Mouse (Mus musculus): Measurements from ENCODE around the gene Ankrd39.

Gene Ankrd39

DNA sequence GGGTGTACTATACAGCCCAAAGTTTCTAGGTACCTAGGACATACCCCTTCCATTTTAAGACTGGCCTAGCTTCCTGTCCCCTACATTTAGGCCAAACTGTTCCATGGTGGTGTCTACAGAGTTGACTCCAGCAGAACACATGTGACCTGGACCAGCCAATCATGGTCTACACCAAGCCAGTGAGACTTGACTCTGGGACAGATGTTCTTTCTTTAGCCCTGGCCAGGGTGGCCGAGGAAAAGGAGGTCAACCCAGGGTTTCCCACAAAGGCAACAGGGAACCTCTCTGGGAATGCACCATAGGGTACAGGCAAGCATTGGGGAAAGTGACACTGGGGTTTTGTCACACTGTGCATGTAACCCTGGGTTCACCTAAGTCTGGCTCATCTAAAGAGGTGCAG lies 25.5 kb upstream of the Ankrd39 start:
- DNase-seq (ENCODE audit: low read depth, low spot score), result no peak

GRCm38 (mm10) chr1:36572140-36572700 lies 25.0 kb upstream of the Ankrd39 start:
- DNase-seq (ENCODE audit: low read depth, low spot score), result no peak

DNA sequence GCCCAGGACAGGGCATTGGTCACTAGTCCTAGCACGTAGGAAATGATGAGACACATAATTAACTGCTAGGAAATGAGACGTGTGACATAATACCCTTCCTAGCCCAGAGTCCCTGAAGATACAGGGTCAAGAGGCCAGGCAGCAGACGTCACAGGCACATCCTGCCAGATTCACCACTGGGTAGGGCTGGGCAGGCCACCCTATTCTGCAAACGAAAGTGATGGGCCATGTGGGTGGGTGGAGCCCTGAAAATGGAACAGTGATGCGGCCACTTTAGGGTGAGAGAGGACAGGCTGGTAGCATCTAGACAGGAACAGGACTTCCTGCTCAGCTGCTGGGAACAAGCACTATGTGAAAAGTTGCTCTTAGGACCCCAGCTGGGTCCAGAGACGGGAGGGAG lies 24.4 kb upstream of the Ankrd39 start:
- DNase-seq (ENCODE audit: low read depth, low spot score), result no peak

GRCm38 (mm10) chr1:36570320-36570719 lies 23.1 kb upstream of the Ankrd39 start:
- no peak for DNase-seq (ENCODE audit: low read depth, low spot score)

DNA sequence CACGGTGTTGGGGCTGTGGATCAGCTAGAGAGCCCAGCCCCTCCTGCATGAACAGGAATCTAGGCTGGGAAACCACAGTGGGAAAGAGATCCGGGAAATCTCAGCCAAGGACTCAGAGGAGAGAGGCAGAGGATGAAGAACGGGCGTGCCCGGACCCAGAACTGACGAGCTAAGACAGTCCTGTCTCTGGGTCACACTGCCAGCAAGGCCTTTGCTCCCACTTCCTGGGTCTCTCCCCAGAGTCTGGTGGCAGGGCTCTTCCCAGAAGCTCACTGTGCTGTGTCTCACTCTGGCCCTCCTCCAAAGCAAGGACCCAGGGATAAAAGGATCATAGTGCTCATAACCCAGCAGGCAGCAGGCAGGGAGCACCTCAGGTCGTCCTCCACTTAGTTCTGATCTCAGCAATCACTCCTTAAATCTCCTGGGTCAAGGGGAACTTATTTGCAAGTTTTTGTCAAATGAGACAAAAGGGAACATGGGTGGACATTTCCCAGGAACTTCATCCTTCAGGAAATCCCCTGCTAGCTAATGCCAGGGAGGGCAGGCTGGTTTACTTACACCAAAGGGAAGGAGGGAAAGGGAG lies 22.5 kb upstream of the Ankrd39 start:
- no peak for DNase-seq (ENCODE audit: low read depth, low spot score)

DNA sequence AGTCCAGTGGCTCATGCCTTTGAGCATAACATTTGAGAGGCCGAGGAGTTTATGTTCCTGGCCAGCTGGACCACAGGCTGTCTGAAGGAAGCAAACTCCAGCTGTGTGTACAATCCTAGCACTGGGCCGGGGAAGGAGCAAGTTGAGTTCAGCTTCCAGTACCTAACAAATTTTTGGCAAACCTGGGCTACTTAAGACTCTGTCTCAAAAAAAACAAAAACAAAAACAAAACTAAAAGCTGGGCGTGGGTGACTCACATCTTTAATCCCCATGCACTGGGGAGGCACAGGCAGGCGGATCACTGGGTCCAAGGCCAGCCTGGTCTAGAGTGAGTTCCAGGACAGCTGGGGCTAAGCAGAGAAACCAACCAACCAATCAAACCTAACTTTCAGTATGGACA lies 21.5 kb upstream of the Ankrd39 start:
- DNase-seq (ENCODE audit: low read depth, low spot score), result no peak

- no peak for DNase-seq (ENCODE audit: low read depth, low spot score)
Observed at GRCm38 (mm10) chr1:36567818-36568603, 20.8 kb upstream of the Ankrd39 start.

DNA sequence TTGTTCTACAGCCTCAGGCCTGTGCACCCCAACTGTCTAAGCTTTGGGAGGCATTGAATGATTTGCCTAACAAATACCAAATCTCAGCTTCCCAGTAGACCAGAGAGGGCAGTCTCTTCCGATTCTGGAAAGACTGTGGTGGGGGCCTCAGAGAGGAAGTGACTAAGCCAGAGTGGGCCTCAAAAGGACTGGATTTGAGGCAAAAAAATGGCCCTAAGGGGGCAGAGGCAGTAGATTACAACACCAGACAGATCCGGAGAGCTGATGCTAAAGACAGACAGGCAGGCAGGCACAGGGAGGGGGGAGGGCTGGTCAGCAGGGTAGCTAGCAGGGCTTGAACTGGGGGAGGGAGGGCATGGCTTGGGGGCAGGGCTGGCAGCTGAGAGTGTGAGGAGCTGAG lies 19.2 kb upstream of the Ankrd39 start:
- no peak for DNase-seq (ENCODE audit: low read depth, low spot score)

GRCm38 (mm10) chr1:36564101-36564500 lies 16.9 kb upstream of the Ankrd39 start:
- DNase-seq (ENCODE audit: low read depth, low spot score), result no peak

DNA sequence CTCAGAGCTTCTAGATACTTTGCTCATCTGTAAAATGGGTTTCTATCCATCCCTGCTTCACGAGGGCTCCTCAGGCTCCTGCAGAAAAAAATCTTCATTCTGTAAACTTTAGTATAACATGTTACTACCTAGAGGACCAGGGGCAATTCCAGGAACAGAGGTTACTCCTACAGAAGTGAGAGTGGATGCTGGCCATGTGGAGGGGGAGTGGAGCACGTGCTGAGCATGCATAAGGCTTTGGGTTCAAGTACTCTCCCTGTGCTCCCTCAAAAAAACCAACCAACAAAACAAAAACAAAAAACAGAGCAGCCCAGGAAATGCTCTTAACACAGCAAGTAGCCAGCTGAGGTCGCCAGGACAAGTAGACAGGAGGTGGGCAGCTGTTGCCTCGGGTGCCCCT lies 16.4 kb upstream of the Ankrd39 start:
- DNase-seq (ENCODE audit: low read depth, low spot score), result no peak

GRCm38 (mm10) chr1:36563197-36563596 lies 16.0 kb upstream of the Ankrd39 start:
- no peak for DNase-seq (ENCODE audit: low read depth, low spot score)

DNA sequence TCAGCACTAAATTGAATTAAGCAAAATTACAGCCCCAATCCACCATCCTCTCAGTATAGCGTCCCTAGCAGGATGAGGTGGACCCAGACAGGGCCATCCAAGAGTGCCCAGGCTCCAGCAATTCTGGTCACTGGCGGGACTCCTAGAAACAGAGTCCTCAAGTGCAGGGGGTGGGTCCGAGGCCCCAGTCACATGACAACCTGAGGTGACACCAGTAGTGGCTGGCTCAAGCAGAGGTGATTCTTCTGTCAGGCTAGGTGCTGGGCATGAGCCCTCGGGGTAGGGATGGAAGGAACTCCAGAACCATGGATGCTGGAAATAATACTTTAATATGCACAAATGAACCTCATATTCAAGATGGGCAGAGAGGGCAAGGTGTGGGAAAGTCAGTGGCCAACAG lies 15.1 kb upstream of the Ankrd39 start:
- DNase-seq (ENCODE audit: low read depth, low spot score), result no peak

- no peak for DNase-seq (ENCODE audit: low read depth, low spot score)
Observed at GRCm38 (mm10) chr1:36560903-36561302, 13.7 kb upstream of the Ankrd39 start.

- no peak for DNase-seq (ENCODE audit: low read depth, low spot score)
Observed at GRCm38 (mm10) chr1:36559888-36560287, 12.6 kb upstream of the Ankrd39 start.

DNA sequence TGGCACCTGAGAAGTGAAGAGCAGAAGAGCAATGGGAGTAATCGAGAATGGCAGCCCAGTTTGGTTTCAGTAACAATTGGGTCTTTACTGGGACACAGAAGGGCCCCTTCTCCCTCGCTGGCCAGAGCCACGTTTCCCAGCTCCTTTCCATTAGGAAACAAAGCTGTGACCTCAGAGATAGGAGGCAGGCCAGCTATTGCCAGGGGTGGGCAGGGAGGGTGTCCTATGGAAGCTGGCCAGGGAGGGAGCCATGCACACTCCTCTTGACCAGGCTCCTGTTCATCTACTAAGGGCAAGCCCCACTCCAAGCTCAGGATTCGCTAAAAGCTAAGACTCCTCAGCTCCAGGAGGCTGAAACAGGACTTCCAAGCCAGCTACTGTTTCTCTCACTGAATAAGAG lies 12.0 kb upstream of the Ankrd39 start:
- no peak for DNase-seq (ENCODE audit: low read depth, low spot score)

GRCm38 (mm10) chr1:36558031-36558993 lies 11.1 kb upstream of the Ankrd39 start, which contains the start of gene Sema4c:
Sema4c (minus strand) TSS chr1:36558349.
- peak; percentile 75 for DNase-seq (ENCODE audit: low read depth, low spot score)

DNA sequence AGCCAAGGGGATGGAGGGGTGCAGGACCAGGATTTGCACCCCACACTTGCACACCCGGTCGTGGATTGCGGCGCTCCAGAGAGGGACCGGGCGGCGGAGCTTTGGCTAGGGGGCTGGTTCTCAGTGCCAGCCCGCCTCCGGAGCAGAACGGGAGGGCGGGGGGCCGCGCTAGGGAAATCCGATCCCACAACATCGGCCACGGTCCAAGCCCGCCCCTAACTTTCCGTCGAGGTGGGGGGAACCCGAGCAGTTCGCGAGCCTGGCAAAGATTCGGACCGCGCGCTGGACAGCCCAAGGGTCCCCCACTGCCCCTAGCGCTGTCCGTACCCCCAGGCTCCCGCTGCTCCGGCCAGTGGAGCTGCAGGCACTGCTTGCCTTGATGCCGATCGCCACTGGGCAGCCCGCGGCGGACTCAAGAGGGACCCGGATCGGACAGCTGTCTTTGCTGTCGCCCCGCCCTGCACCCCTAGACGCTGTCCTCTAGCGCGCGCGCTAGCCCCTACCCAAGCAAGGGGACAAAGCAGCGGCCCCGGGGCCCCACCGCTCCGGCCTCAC lies 10.3 kb upstream of the Ankrd39 start:
- DNase-seq (ENCODE audit: low read depth, low spot score), result peak; percentile 71

GRCm38 (mm10) chr1:36556553-36557456 lies 9.6 kb upstream of the Ankrd39 start:
- peak; percentile 91 for DNase-seq (ENCODE audit: low read depth, low spot score)

GRCm38 (mm10) chr1:36555798-36556395 lies 8.7 kb upstream of the Ankrd39 start:
- no peak for DNase-seq (ENCODE audit: low read depth, low spot score)

Data from embryo, embryonic 11.5 days (tissue).